Mouse (Mus musculus) myocyte (in vitro differentiated cells): Measurements from ENCODE around the gene Map3k13. TPM values are rescaled to one million over a fixed set of nuclear protein-coding genes. Genes with fewer than 3 reads are reported as not detected.
"Not testable (repeated sequence)": the region's sequence is repeated elsewhere in the genome, so short reads cannot be mapped to it uniquely, and the experiment has no call there.

Experiments used
- H3K27me3 ChIP-seq: one replicate; pipeline ENCODE4 v1.6.1; 2011; ENCODE audit not compliant: control insufficient read depth, insufficient read depth, insufficient read length
- H3K36me3 ChIP-seq: one replicate; pipeline ENCODE4 v1.6.1; 2011; ENCODE audit not compliant: control insufficient read depth, insufficient read depth
- H3K4me2 ChIP-seq: one replicate; pipeline ENCODE4 v1.6.1; 2011; ENCODE audit warnings: low read depth, control low read depth
- H3K4me3 ChIP-seq: one replicate; pipeline ENCODE4 v1.5.1; 2011; ENCODE audit warnings: mild to moderate bottlenecking, control low read depth, moderate library complexity
- H3K79me2 ChIP-seq: one replicate; pipeline ENCODE4 v1.6.1; 2011; ENCODE audit not compliant: control insufficient read depth, insufficient read depth
- H3ac ChIP-seq: one replicate; pipeline ENCODE4 v1.6.1; 2011; ENCODE audit not compliant: control insufficient read depth, insufficient read length
- CEBPB ChIP-seq: IDR thresholded peaks from 2 replicates; pipeline ENCODE4 v1.6.1; 2011; ENCODE audit warnings: mild to moderate bottlenecking, moderate library complexity; ENCODE audit not compliant: poor library complexity, insufficient read depth, severe bottlenecking
- E2F4 ChIP-seq: IDR thresholded peaks from one replicate; pipeline ENCODE4 v1.6.1; 2011; ENCODE audit warnings: mild to moderate bottlenecking, control low read depth, moderate library complexity; ENCODE audit not compliant: insufficient read depth
- MAX ChIP-seq: IDR thresholded peaks from one replicate; pipeline ENCODE4 v1.6.1; 2011; ENCODE audit warnings: low read depth, mild to moderate bottlenecking, control low read depth
- MYOD1 ChIP-seq, 3 experiments: IDR thresholded peaks; one replicate each; pipeline ENCODE4 v1.6.1; 2011; ENCODE audit warnings: control low read depth in 2 of 3, low read depth in 2 of 3, mild to moderate bottlenecking in 2 of 3, moderate library complexity in 1 of 3; ENCODE audit not compliant: insufficient read length in 2 of 3, control insufficient read depth in 1 of 3
- MYOG ChIP-seq, 3 experiments: IDR thresholded peaks; one replicate each; pipeline ENCODE4 v1.6.1; 2011; ENCODE audit warnings: control low read depth in 2 of 3, low read depth in 2 of 3, mild to moderate bottlenecking in 2 of 3; ENCODE audit not compliant: insufficient read length in 2 of 3, control insufficient read depth in 1 of 3, insufficient read depth in 1 of 3
- POLR2A ChIP-seq: IDR thresholded peaks from one replicate; pipeline ENCODE4 v1.6.1; 2011; ENCODE audit warnings: low read depth, mild to moderate bottlenecking, control low read depth, moderate library complexity; ENCODE audit not compliant: insufficient read length
- POLR2AphosphoS2 ChIP-seq: IDR thresholded peaks from one replicate; pipeline ENCODE4 v1.6.1; 2011; ENCODE audit warnings: low read depth, control low read depth; ENCODE audit not compliant: insufficient read length
- REST ChIP-seq: IDR thresholded peaks from one replicate; pipeline ENCODE4 v1.6.1; 2011; ENCODE audit warnings: mild to moderate bottlenecking, control low read depth, moderate library complexity; ENCODE audit not compliant: insufficient read depth, insufficient read length
- SRF ChIP-seq: IDR thresholded peaks from one replicate; pipeline ENCODE4 v1.6.1; 2011; ENCODE audit warnings: low read depth; ENCODE audit not compliant: control insufficient read depth, insufficient read length
- TCF12 ChIP-seq: IDR thresholded peaks from one replicate; pipeline ENCODE4 v1.6.1; 2011; ENCODE audit warnings: mild to moderate bottlenecking, control low read depth; ENCODE audit not compliant: poor library complexity, insufficient read depth, severe bottlenecking
- TCF3 ChIP-seq: IDR thresholded peaks from one replicate; pipeline ENCODE4 v1.6.1; 2011; ENCODE audit warnings: low read depth, control low read depth; ENCODE audit not compliant: insufficient read length
- USF1 ChIP-seq: IDR thresholded peaks from one replicate; pipeline ENCODE4 v1.6.1; 2011; ENCODE audit warnings: low read depth, mild to moderate bottlenecking, control low read depth, moderate library complexity
- polyA plus RNA-seq: library from polyadenylated mRNA; unstranded; fragments of >200 nt; fragmentation: generic; extraction: Trizol; gene quantifications from one replicate; pipeline ENCODE4 v1.2.1, GENCODE M21; 2012; ENCODE audit warnings: missing spikeins

Gene Map3k13
- polyA plus RNA-seq, 1 experiment = 0.31 TPM

DNA sequence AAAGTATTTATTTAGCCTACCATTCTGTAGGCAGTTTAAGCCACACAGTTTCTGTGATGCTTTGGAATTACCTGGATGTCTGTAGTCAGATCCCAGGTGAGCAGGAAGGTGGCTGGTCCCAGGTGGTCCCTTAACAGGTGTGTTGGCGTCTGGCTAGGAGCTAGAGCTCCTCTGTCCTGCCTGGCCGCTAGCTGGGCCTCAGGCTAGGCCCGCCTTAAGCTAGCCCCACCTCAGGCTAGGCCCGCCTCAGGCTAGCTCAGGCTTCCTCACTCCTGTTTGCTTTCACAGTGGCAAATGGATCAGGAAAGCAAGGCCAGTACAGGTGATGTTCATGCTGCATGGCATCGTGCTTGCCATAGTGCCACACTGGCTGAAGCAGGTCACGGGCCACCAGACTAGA lies 112.8 kb downstream of the Map3k13 start:
- H3K4me3 ChIP-seq = no peak overlapping the region
- H3K79me2 ChIP-seq = no peaks in the 10 kb centered on the region
- TF ChIP-seq POLR2A (no peak), E2F4 (no peak), TCF3 (no peak), REST (no peak), TCF12 (no peak), MYOG (IDR thresholded peaks at IDR 0.05; ENCODE audit: control insufficient read depth in 1 of 3, insufficient read depth in 1 of 3, insufficient read length in 2 of 3, low read depth in 2 of 3) (no peak), MAX (no peak), POLR2AphosphoS2 (no peak), USF1 (no peak)
- H3ac ChIP-seq = no peak overlapping the region
- no peak overlapping the region for H3K4me2 ChIP-seq
- no peaks in the 10 kb centered on the region for H3K36me3 ChIP-seq
- H3K27me3 ChIP-seq = no peaks in the 10 kb centered on the region

DNA sequence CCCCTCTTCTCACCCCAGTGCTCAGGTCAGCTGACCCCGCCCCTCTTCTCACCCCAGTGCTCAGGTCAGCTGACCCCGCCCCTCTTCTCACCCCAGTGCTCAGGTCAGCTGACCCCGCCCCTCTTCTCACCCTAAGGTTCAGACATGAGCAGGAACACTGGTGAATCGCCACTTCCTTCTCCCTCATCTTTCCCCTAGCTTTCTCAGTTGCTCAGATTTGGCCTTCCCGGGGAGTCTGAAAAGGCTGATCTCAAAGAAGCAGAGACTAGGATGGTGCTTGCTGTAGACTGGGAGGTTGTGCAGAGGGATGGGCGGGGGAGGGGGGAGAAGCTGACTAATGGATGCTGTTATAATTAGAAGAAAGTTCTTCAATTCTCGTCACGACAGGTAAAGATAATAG lies 114.8 kb downstream of the Map3k13 start:
- H3K79me2 ChIP-seq, H3ac ChIP-seq, H3K27me3 ChIP-seq, H3K36me3 ChIP-seq, H3K4me2 ChIP-seq, H3K4me3 ChIP-seq: not testable (repeated sequence)

DNA sequence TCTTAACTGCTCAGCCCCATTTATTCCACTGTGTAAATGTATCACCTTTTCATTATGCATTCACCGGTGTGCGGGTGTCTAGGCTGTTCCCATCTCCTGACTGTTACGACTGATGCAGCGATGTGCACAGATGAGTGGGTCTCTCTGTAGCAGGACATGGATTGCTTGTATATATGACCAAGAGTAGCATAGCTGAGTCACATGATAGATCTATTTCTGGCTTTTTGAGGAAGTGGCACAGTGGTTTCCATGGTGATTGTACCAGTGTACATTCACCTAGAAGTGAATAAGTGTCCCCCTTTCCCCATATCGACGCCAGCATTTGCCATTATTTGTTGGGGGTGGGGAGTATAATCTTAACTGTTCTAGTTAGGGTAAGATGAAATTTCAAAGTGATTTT lies 119.2 kb downstream of the Map3k13 start:
- Histone ChIP-seq H3K4me3 (no peak overlapping the region), H3K79me2 (no peaks in the 10 kb centered on the region), H3K36me3 (no peaks in the 10 kb centered on the region), H3ac (no peak overlapping the region), H3K4me2 (no peak overlapping the region), H3K27me3 (no peaks in the 10 kb centered on the region)
- TF ChIP-seq MYOD1 (IDR thresholded peaks at IDR 0.05; ENCODE audit: control insufficient read depth in 1 of 3, insufficient read length in 2 of 3, low read depth in 2 of 3) (no peak), REST (no peak), MAX (no peak), SRF (no peak), TCF12 (no peak), USF1 (no peak), E2F4 (no peak), CEBPB (no peak), POLR2A (no peak), TCF3 (no peak), POLR2AphosphoS2 (no peak), MYOG (IDR thresholded peaks at IDR 0.05; ENCODE audit: control insufficient read depth in 1 of 3, insufficient read depth in 1 of 3, insufficient read length in 2 of 3, low read depth in 2 of 3) (no peak)

DNA sequence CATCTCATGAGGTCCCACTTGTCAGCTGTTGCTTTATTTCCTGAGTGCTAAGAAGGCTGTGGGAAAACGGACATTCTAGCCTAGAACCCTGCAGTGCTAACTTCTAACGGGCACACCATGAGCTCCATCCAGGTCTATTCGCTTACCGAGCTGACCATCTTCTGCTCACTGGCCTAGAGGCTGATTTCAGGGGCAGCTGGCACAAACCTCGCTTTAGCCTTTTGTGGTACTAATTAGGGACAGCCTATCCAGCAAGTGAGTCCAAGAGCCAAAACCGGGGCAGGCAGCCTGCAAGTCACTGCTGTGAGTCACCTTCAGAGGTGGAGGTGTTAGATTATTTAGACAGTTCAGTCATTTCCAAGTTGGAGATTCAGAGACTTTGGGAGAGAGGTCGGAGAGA lies 122.5 kb downstream of the Map3k13 start:
- no peak overlapping the region for H3K4me3 ChIP-seq
- H3K4me2 ChIP-seq = no peak overlapping the region
- no peak overlapping the region for H3ac ChIP-seq
- H3K27me3 ChIP-seq = no peaks in the 10 kb centered on the region
- no peaks in the 10 kb centered on the region for H3K36me3 ChIP-seq
- TF ChIP-seq USF1 = no peak
- no peak for TF ChIP-seq MAX
- no peak for TF ChIP-seq POLR2AphosphoS2
- H3K79me2 ChIP-seq = no peaks in the 10 kb centered on the region

DNA sequence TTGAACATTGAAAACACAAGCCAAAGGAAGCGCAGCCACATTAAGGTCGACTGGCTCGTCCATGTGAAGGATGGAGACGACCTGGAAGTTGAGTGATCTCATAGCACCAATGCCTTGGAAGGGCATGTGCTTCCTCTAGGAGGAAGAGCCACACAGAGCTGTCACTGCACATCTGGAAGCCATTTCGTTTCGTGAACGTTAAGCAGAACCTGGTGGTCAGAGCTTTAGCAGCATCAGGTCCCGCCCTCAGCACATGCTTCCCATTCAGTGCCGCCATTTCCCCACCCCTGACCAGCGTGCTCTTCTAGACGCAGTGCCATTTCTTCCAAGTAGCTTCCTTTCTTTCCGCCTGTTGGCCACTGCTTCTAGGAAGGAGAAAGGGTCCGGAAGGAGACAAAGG lies 134.3 kb downstream of the Map3k13 start:
- no peak overlapping the region for H3K4me2 ChIP-seq
- H3ac ChIP-seq = no peak overlapping the region
- H3K4me3 ChIP-seq = no peak overlapping the region
- TF ChIP-seq TCF3 (no peak), MYOG (IDR thresholded peaks at IDR 0.05; ENCODE audit: control insufficient read depth in 1 of 3, insufficient read depth in 1 of 3, insufficient read length in 2 of 3, low read depth in 2 of 3) (no peak)
- H3K27me3 ChIP-seq = no peaks in the 10 kb centered on the region
- no peaks in the 10 kb centered on the region for H3K79me2 ChIP-seq
- H3K36me3 ChIP-seq = no peaks in the 10 kb centered on the region

DNA sequence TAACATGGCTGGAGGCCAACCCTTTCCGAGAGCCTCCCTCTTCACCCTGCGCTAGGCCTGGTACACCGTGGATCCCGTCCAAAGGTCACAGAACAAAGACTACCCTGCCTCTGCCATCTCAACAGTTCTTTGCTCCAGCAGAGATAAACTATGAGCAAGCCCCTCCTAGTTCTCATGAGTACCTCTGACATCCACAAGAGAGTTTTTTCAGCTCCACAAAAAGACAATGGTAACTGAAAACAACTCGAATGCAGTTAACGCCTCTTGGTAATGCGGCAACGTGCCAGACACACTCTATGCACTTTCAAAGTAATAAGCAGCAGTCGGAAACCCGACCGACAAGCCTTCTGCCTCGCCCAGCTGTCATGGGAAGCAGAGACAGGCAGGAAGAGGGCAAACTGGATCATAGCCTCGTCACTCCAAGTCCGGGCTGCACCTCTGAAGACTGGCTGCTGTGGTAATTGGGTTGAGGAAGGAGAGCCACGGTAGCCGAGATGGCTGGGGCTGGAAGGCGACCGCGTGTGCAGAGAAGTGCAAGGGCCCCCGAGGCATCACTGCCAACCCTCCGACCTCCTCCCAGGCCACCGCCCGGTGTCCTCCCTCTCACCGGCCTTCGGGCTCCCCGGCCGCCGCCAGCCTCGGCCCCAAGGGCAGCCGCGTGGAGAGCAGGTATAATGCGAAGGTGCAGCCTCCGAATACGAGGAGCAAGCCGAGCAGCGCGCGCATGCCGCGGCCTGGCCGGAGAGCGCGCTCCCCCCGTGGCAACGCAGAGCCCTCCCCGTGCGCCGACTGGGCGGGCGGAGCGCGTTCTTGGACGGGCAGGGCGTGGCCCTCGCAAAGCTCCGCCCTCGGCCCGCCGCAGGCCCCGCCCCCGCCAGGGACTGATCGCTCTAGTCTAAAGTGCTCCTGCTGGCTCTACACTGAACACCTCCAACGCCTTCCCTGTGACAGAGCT lies 152.9 kb downstream of the Map3k13 start, which contains the start of gene Tmem41a:
Gene Tmem41a (minus strand): TSS at position 792 of the 955 bp plus-strand sequence.
- no peaks in the 10 kb centered on the region for H3K27me3 ChIP-seq
- H3K79me2 ChIP-seq = no peaks in the 10 kb centered on the region
- H3K4me2 ChIP-seq = peak within 1 kb of the TSS; percentile 87
- H3K36me3 ChIP-seq = no peaks in the 10 kb centered on the region
- TF ChIP-seq POLR2A = peak; percentile 98
- peak in 2 of 3 experiments; percentile 16 to 51 for TF ChIP-seq MYOG (IDR thresholded peaks at IDR 0.05; ENCODE audit: control insufficient read depth in 1 of 3, insufficient read depth in 1 of 3, insufficient read length in 2 of 3, low read depth in 2 of 3)
- TF ChIP-seq TCF3 = no peak
- peak in 1 of 3 experiments; percentile 30 for TF ChIP-seq MYOD1 (IDR thresholded peaks at IDR 0.05; ENCODE audit: control insufficient read depth in 1 of 3, insufficient read length in 2 of 3, low read depth in 2 of 3)
- TF ChIP-seq CEBPB = no peak
- peak; percentile 93 for TF ChIP-seq POLR2AphosphoS2
- TF ChIP-seq E2F4 = no peak
- peak within 1 kb of the TSS; percentile 10 for H3ac ChIP-seq
- peak within 1 kb of the TSS; percentile 46 for H3K4me3 ChIP-seq
